Mouse (Mus musculus): Measurements from ENCODE around the gene Nln.

Gene Nln

GRCm38 (mm10) chr13:104094531-104095385 lies 14.7 kb downstream of the Nln start:
- no peak for DNase-seq

- DNase-seq, result no peak
Observed at GRCm38 (mm10) chr13:104091734-104092133, 17.7 kb downstream of the Nln start.

GRCm38 (mm10) chr13:104089387-104089786 lies 20.0 kb downstream of the Nln start:
- peak; percentile 72 to 73 for DNase-seq

GRCm38 (mm10) chr13:104084600-104084999 lies 24.8 kb downstream of the Nln start:
- no peak for DNase-seq

GRCm38 (mm10) chr13:104082504-104082903 lies 26.9 kb downstream of the Nln start:
- no peak for DNase-seq

- no peak for DNase-seq
Observed at GRCm38 (mm10) chr13:104076993-104077392, 32.4 kb downstream of the Nln start.

- DNase-seq, result peak in 1 of 2 experiments; percentile 31
Observed at GRCm38 (mm10) chr13:104074731-104075130, 34.7 kb downstream of the Nln start.

- DNase-seq, result no peak
Observed at GRCm38 (mm10) chr13:104074230-104074629, 35.2 kb downstream of the Nln start.

- DNase-seq, result no peak
Observed at GRCm38 (mm10) chr13:104072351-104072750, 37.1 kb downstream of the Nln start.

- DNase-seq, result no peak
Observed at GRCm38 (mm10) chr13:104070703-104071102, 38.7 kb downstream of the Nln start.

GRCm38 (mm10) chr13:104069216-104069615 lies 40.2 kb downstream of the Nln start:
- DNase-seq, result peak; percentile 28

GRCm38 (mm10) chr13:104065649-104066347 lies 43.6 kb downstream of the Nln start:
- DNase-seq, result no peak

- DNase-seq, result peak; percentile 81 to 87
Observed at GRCm38 (mm10) chr13:104063061-104063460, 46.4 kb downstream of the Nln start.

GRCm38 (mm10) chr13:104061975-104062750 lies 47.3 kb downstream of the Nln start:
- DNase-seq, result peak; percentile 72 to 73

GRCm38 (mm10) chr13:104060231-104060630 lies 49.2 kb downstream of the Nln start:
- DNase-seq, result no peak

- no peak for DNase-seq
Observed at GRCm38 (mm10) chr13:104059536-104059935, 49.9 kb downstream of the Nln start.

GRCm38 (mm10) chr13:104058761-104059160 lies 50.7 kb downstream of the Nln start:
- DNase-seq, result no peak

GRCm38 (mm10) chr13:104052271-104052753 lies 57.1 kb downstream of the Nln start:
- no peak for DNase-seq

GRCm38 (mm10) chr13:104048835-104049234 lies 60.6 kb downstream of the Nln start:
- DNase-seq, result peak; percentile 72 to 79

GRCm38 (mm10) chr13:104045108-104045507 lies 64.3 kb downstream of the Nln start:
- DNase-seq, result no peak

GRCm38 (mm10) chr13:104044332-104044731 lies 65.1 kb downstream of the Nln start:
- no peak for DNase-seq

- DNase-seq, result no peak
Observed at GRCm38 (mm10) chr13:104042738-104043137, 66.7 kb downstream of the Nln start.

- no peak for DNase-seq
Observed at GRCm38 (mm10) chr13:104041481-104041880, 67.9 kb downstream of the Nln start.

All from cerebellum, postnatal 10 days (tissue).